Mouse (Mus musculus): ENCODE results near the gene Sec22c. TPM values are rescaled to one million over a fixed set of nuclear protein-coding genes. Genes with fewer than 3 reads are reported as not detected.

Gene Sec22c
- polyA plus RNA-seq (2015; fragmentation: Nextera tagmentation; extraction: Ambion mirVana), result 7.4 and 8.1 TPM in 2 replicates

DNA sequence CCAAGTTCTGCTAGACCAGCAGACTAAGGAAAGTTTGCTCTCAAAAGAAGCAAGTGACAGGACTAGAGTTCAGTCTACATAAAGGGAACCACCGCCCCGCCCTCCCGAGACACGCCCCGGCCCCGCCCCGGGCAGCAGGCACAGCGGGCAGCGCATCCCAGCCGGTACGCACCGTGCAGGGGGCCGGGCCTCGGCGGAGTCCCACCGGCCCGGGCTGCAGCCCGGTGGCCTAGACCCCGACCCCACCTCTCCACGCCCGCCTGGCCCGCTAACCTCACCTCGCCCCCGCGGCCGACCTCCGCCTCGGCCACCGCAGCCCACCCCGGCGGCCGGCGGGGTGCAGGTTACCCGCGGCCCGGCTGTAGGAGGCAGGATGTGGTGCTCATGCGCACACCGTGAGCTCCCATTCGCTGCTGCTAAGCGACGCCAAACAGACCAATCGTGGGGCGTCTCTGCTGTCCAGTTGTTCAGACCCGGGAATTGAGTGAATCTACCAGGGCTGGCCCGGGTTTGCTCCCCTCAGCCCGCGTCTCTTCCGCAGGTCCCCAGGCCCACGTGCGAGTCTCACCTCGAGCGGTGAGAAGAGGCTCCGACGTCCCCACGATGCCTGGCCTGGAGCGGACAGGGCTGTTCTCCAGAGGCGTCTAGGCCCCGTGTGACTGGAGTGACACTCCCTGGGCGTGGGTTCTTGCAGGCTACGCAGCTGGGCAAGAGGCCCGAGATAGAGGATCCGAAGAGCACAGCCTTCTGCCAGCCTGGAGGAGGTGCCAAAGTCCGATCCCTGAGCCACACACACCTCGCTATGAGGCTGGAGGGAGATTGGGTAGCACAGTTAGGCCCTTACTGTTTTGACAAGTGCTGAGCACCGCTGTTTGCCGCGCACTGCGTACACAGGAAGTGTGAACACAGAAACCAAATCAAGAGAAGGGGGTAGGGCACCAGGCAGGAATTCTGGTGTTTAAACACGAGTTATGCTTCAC, at the start of gene Sec22c:
Gene Sec22c, minus strand, starts transcription at position 845 of the 980 bp plus-strand sequence.
- DNase-seq (ENCODE audit: low spot score) (peak; percentile 96), ATAC-seq (replicated peaks; ENCODE audit: low FRiP score, low read depth) (peak; percentile 96)
- peak within 1 kb of the TSS; percentile 87 for H3K4me3 ChIP-seq (replicated peaks; ENCODE audit: low read depth, low read length)
- H3K4me2 ChIP-seq (ENCODE audit: low read length), result peak within 1 kb of the TSS; percentile 72
- no peaks in the 10 kb centered on the region for H3K9me3 ChIP-seq (replicated peaks; ENCODE audit: low read length)
- H3K36me3 ChIP-seq (ENCODE audit: insufficient read depth, low read length), result no peaks in the 10 kb centered on the region
- H3K4me1 ChIP-seq (replicated peaks; ENCODE audit: insufficient read depth, low read length), result peaks cover 8% of the 10 kb centered on the region; the same call in 1 of the 2 replicates
- H3K27ac ChIP-seq, result peak within 1 kb of the TSS; percentile 71
- H3K9ac ChIP-seq (ENCODE audit: low read depth, low read length), result peak within 1 kb of the TSS; percentile 64
- H3K27me3 ChIP-seq (ENCODE audit: insufficient read depth, low read length), result no peaks in the 10 kb centered on the region
- no peak for TF ChIP-seq CTCF (IDR thresholded peaks at IDR 0.05; ENCODE audit: low read depth)
- WGBS, result under 1% methylated on average over 67 of the region's 69 CpGs

DNA sequence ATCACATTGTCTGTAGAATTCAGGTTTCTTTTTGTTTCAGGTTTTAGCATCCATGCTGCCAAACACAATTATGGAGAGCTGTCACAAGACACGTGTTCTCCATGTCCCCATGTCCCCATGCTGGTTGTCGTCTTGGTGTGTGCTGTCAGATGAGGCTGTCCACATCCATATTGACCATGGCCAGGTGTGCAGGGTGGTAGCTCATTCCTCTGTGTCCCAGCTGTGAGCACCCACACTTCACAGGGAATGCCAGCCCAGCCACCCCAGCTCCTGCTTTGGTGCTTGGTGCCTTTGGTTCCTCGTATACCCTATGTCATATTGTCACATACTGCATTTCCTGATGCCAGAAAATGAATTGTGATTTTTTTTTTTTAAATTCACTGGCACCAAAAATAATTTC, 49.3 kb upstream of the Sec22c start:
- no peaks in the 10 kb centered on the region for H3K9me3 ChIP-seq (replicated peaks; ENCODE audit: low read length)
- DNase-seq (ENCODE audit: low spot score), result no peak
- H3K4me2 ChIP-seq (ENCODE audit: low read length), result no peak overlapping the region
- no peak for TF ChIP-seq CTCF (IDR thresholded peaks at IDR 0.05; ENCODE audit: low read depth)
- no peak overlapping the region for H3K4me3 ChIP-seq (replicated peaks; ENCODE audit: low read depth, low read length)
- no peak overlapping the region for H3K9ac ChIP-seq (ENCODE audit: low read depth, low read length)
- H3K27ac ChIP-seq, result no peak overlapping the region
- WGBS, result 85% methylated on average over 3 of the region's 3 CpGs
- H3K27me3 ChIP-seq (ENCODE audit: insufficient read depth, low read length), result no peaks in the 10 kb centered on the region
- H3K36me3 ChIP-seq (ENCODE audit: insufficient read depth, low read length), result peaks cover 45% of the 10 kb centered on the region
- H3K4me1 ChIP-seq (replicated peaks; ENCODE audit: insufficient read depth, low read length), result 0 out of 2 replicates have a peak, but pooled peaks cover 10% of the 10 kb centered on the region
- ATAC-seq (replicated peaks; ENCODE audit: low FRiP score, low read depth), result no peak

DNA sequence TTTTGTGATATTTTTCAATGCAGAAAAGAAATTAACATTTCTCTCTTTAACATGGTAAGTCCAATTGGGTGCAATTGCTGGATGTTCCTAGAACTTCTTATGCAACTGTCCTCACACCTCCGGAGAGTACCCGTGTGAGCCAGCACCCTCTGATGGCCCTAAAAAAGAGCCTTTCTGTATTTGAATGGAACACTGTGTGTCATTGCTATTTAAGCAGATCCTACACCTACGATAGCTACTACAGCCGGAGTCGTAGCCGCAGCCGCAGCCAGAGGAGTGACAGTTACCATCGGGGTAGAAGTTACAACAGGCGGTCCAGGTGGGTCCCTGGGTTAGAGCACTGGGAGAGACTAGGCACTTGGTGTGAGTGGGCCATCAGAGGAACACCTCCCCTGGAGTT, 47.5 kb upstream of the Sec22c start:
- H3K27ac ChIP-seq, result no peak overlapping the region
- no peaks in the 10 kb centered on the region for H3K4me1 ChIP-seq (replicated peaks; ENCODE audit: insufficient read depth, low read length)
- no peak overlapping the region for H3K4me3 ChIP-seq (replicated peaks; ENCODE audit: low read depth, low read length)
- ATAC-seq (replicated peaks; ENCODE audit: low FRiP score, low read depth) (no peak), DNase-seq (ENCODE audit: low spot score) (no peak)
- no peaks in the 10 kb centered on the region for H3K27me3 ChIP-seq (ENCODE audit: insufficient read depth, low read length)
- peaks cover 64% of the 10 kb centered on the region for H3K36me3 ChIP-seq (ENCODE audit: insufficient read depth, low read length)
- no peak overlapping the region for H3K4me2 ChIP-seq (ENCODE audit: low read length)
- WGBS, result 94% methylated on average over 9 of the region's 9 CpGs
- H3K9me3 ChIP-seq (replicated peaks; ENCODE audit: low read length), result no peaks in the 10 kb centered on the region
- TF ChIP-seq CTCF (IDR thresholded peaks at IDR 0.05; ENCODE audit: low read depth), result no peak
- H3K9ac ChIP-seq (ENCODE audit: low read depth, low read length), result no peak overlapping the region

DNA sequence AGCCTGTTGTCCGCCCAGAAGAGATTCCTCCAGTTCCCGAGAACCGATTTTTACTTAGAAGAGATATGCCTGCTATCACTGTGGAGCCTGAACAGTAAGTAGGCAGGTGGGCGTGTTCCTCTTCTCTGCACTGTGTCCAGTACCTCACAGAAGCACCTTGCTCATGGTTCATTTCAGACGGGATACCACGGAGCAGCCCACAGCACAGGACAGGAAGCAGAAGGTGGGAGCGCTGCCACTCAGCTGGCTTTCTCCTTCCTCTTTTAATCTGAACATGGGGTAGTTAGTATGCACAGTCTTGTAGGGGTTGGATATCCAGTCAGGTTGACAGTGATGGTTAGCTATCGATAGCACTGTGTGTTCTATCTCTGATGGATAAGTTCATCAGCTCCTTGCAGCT, 38.8 kb upstream of the Sec22c start:
- ATAC-seq (replicated peaks; ENCODE audit: low FRiP score, low read depth), result no peak

DNA sequence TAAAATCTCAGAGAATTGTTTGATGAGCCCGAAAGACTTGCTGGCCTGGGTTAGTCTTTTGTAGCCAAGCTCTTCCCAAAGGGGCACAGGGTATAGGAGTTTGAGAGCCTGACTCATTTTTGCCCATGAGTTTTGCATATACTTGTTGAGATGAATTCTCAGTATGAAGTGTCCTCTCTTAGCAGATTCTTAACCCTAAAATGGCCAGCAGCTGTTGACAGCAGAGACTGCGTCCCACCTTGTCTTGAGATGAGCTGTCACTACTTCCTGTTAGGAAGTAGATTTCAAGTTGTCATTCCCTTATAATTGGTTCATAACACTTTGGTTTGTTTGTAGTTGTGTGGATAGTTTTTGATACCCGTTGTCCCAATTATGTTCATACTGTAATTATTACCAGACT, 35.9 kb upstream of the Sec22c start:
- no peak for ATAC-seq (replicated peaks; ENCODE audit: low FRiP score, low read depth)
- H3K4me1 ChIP-seq (replicated peaks; ENCODE audit: insufficient read depth, low read length), result no peaks in the 10 kb centered on the region
- H3K36me3 ChIP-seq (ENCODE audit: insufficient read depth, low read length), result peaks cover 45% of the 10 kb centered on the region
- no peaks in the 10 kb centered on the region for H3K9me3 ChIP-seq (replicated peaks; ENCODE audit: low read length)
- no peak for DNase-seq (ENCODE audit: low spot score)
- no peak overlapping the region for H3K4me3 ChIP-seq (replicated peaks; ENCODE audit: low read depth, low read length)
- no peaks in the 10 kb centered on the region for H3K27me3 ChIP-seq (ENCODE audit: insufficient read depth, low read length)
- no peak overlapping the region for H3K4me2 ChIP-seq (ENCODE audit: low read length)
- 95% methylated on average over 3 of the region's 3 CpGs for WGBS
- no peak overlapping the region for H3K9ac ChIP-seq (ENCODE audit: low read depth, low read length)
- no peak for TF ChIP-seq CTCF (IDR thresholded peaks at IDR 0.05; ENCODE audit: low read depth)
- no peak overlapping the region for H3K27ac ChIP-seq

More for the DNA sequence above, 38.8 kb upstream of the Sec22c start:
- H3K9me3 ChIP-seq (replicated peaks; ENCODE audit: low read length), result no peaks in the 10 kb centered on the region
- H3K4me2 ChIP-seq (ENCODE audit: low read length), result no peak overlapping the region
- no peak overlapping the region for H3K4me3 ChIP-seq (replicated peaks; ENCODE audit: low read depth, low read length)
- TF ChIP-seq CTCF (IDR thresholded peaks at IDR 0.05; ENCODE audit: low read depth), result no peak
- H3K27ac ChIP-seq, result no peak overlapping the region
- H3K9ac ChIP-seq (ENCODE audit: low read depth, low read length), result no peak overlapping the region
- H3K36me3 ChIP-seq (ENCODE audit: insufficient read depth, low read length), result peaks cover 74% of the 10 kb centered on the region
- DNase-seq (ENCODE audit: low spot score), result no peak
- H3K4me1 ChIP-seq (replicated peaks; ENCODE audit: insufficient read depth, low read length), result no peaks in the 10 kb centered on the region
- no peaks in the 10 kb centered on the region for H3K27me3 ChIP-seq (ENCODE audit: insufficient read depth, low read length)
- WGBS, result 94% methylated on average over 8 of the region's 8 CpGs

DNA sequence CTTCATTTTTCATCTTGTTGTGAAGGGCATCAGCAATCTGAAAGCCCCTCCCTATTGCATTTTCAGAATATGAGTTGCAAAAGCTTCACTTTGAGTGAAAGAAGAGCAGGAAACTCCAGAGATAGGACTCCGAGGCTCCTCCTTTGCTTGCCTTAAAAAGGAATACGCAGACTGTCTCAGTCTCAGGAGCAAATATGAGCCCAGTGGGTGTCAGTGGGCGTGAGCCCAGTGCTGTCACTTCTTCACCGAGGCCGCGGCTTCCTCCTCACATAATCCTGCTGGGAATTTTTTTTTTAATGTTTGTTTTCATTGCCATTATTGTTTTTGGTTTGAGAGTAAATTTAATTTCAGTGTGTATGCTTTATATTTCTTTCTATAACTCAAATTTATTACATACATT, 35.2 kb upstream of the Sec22c start:
- no peak overlapping the region for H3K4me3 ChIP-seq (replicated peaks; ENCODE audit: low read depth, low read length)
- no peak for ATAC-seq (replicated peaks; ENCODE audit: low FRiP score, low read depth)
- TF ChIP-seq CTCF (IDR thresholded peaks at IDR 0.05; ENCODE audit: low read depth), result no peak

More for the DNA sequence above, 35.2 kb upstream of the Sec22c start:
- H3K9me3 ChIP-seq (replicated peaks; ENCODE audit: low read length), result no peaks in the 10 kb centered on the region
- H3K36me3 ChIP-seq (ENCODE audit: insufficient read depth, low read length), result peaks cover 44% of the 10 kb centered on the region
- 81% methylated on average over 6 of the region's 6 CpGs for WGBS
- H3K9ac ChIP-seq (ENCODE audit: low read depth, low read length), result no peak overlapping the region
- no peaks in the 10 kb centered on the region for H3K4me1 ChIP-seq (replicated peaks; ENCODE audit: insufficient read depth, low read length)
- H3K27ac ChIP-seq, result no peak overlapping the region
- no peak overlapping the region for H3K4me2 ChIP-seq (ENCODE audit: low read length)
- no peaks in the 10 kb centered on the region for H3K27me3 ChIP-seq (ENCODE audit: insufficient read depth, low read length)
- DNase-seq (ENCODE audit: low spot score), result no peak
